Mouse (Mus musculus) spleen, adult 12 weeks (tissue): Measurements from ENCODE around the gene Ptprm.

Experiments used
- DNase-seq: peaks from one replicate; pipeline ENCODE4 v3.0.0; 2022; ENCODE audit warnings: low spot score

Gene Ptprm

DNA sequence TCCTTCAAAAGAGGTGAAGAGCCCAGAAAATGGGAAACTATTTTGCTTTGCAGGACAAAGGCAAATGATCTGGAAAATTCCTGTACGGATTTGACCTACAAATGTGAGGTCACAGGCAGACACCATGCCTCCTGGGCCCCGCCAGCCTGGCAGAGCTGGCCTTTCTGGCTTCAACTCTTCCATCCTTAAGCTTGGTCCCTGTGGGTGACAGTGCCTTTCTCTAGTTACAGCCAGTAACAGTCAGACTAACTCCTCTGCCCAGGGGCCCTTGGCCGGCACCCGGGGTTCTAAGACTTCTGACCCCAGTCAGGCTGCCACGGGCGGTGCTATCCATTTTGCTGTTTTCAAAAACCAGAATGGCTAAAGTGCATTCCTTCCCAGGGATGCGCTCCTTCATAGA, 217.4 kb downstream of the Ptprm start:
- no peak for DNase-seq

DNA sequence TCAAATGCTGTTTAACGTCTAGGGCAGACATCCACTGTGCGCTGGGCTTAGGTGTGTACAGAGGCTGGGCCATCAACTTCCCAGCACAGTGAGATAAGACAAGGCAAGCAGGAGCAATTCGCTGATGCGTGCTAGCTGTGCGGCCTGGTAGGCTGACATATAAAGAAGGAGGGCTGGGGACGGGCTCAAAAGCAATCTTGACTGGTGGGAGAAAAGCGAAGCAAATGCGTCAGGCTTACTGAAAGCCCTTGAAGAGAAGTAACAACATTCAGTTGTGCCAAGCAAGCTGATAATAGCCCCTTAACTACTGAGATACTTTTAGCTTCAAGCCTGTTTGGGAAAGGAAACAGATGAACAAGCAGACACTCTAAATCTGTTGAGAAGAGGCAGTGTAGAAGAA, 217.8 kb downstream of the Ptprm start:
- no peak for DNase-seq

DNA sequence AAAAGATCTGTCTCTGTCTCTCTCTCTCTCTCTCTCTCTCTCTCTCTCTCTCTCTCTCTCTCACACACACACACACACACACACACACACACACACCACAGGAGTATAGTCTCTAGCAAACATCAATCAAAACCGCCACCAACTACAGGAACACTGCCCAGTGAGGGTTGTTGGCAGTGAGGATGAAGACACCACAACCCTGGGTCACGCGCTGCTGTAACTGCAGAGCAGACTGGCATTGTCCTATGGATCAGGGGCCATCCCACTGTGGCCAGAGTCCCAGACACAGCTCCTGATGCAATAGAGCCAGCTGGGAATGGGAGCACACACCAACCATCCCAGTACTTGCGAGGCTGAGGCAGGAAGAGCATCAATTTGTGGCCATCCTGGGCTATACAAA, 220.0 kb downstream of the Ptprm start:
- DNase-seq, result no peak

DNA sequence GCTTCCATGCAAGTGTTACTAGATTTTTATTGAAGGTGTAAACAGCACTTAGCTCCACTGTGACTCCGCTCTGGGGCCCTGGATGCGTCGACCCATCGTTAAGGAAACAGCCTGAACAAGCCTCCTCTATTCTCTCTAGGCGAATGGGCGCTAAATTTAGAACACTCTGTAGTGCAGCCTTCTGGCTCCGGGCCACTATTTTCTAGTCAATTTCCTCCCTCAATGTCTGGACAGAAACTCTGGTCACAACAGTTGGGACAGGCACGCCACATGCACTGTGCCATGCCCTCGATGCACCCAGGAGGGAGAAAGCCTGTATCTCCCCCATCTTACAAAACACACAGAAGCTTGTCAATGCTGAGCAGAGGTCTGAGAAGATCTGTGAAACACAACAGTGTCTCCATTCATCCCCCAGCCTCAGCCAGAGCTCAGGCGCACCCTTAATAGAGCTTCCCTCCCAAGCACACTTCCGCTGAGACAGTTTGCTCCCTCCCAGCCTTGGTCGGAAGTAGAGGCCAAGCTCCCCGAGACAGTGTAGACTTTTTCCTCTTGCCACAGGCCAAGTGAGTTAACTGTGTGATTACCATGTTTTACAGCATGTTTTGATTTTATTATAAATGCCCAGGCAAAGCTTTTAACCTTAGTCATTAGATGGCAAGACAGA, 220.7 kb downstream of the Ptprm start:
- no peak for DNase-seq

DNA sequence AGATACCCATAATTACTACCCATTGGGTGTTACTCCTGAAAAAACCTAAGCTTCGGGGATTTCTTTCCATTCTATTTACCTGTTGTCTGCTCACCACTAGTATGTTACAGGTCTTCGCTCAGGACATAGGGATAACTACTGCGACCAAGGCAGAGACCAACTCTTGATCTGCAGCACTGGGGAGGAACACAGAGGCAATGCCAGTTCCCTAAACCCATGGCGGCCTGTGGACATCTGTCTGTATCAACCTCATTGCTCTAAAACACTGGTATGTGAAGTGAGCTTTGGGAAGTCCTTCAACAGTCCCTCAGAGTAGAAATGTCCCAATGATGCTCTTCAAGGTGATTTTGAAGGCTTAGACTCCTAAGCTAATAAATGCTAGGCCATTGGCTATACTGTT, 221.2 kb downstream of the Ptprm start:
- no peak for DNase-seq

DNA sequence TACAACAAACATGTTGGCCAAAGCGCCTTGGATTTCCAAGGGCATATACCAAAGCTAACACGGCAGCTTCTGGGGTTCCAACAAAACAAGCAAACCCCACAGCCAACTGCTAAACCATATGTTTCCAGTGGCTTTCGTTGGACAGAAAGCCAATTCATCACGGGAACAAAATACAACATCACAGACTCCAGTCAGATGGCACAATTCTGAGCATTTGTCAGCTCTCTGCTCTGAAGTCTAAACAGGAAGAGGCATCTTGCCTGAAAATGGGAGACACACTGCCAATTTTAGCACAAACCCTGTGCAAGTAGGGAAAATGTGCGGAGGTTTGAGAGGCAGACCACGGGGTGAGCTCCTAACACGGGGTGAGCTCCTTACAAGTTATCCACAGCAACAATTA, 226.7 kb downstream of the Ptprm start:
- DNase-seq, result no peak

DNA sequence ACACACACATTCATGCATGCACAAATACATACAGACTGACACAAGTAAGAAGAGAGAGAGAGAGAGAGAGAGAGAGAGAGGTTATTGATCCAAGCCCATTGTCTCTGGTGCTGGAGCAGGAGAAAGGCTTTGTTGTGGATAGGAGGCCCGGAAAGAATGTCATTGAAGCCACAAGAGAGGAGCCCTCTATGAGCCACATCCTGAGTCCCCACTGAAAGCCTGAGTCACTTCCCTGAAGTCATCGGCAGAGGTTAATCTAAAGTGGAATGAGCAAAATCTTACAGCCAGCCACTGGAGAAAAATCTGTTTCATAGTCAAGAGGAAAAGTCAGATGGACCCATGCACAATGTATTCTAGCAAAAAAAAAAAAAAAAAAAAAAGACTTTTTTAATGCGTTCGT, 228.7 kb downstream of the Ptprm start:
- DNase-seq, result no peak

DNA sequence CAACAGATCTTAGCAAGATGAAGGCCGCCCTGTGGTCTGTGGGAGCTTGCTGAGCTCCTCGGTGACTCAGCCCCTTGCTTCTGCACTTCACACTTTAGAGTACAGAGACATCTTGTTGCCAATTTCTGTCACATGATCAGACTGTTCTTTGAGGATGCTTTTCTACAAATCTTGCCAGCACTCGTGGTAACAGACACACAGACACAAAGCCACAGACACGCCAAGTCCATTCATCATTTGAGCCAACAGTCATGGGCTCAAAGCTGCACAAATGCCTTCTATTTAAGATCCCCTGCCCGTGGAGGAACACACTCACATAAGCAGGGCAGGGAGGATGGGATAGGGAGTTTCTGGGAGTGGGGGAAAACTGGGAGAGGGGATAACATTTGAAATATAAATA, 230.0 kb downstream of the Ptprm start:
- DNase-seq, result no peak

DNA sequence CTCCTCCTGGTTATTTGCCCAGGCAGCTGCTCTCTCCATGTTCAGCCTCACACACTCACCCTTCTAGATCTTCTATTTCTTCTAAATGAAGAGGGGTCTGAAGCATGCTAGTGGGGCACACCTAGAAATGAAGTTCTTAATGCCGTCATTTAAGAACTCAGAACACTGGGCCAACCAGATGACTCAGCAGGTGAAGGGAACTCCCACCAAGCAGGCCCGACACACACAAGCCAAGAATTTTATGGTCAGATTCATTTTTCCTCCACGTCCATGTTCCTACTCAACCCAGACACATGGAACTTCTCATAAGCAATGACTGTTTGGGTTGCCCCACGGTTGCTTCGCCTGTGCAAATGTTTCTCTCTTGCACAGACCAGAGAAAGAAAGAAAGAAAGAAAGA, 230.5 kb downstream of the Ptprm start:
- DNase-seq, result no peak

DNA sequence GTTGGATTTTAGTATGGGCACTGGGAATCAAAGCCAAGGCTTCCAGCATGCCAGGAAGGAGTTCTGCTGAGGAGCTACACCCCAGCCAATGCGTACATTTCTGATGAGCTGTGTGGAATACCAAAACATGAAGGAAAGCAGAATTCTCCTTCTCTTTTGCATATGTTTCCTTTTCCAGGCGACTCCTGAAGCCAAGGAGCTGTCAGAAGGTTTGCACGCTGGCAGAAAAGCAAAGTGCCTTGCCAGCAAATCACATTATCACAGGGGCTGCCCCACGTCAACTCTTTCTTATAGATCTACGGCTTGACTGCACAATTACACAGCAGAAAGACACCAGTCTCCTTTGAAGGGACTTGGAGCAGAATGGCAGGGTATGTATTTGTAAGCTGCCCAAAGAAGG, 233.4 kb downstream of the Ptprm start:
- DNase-seq, result no peak

DNA sequence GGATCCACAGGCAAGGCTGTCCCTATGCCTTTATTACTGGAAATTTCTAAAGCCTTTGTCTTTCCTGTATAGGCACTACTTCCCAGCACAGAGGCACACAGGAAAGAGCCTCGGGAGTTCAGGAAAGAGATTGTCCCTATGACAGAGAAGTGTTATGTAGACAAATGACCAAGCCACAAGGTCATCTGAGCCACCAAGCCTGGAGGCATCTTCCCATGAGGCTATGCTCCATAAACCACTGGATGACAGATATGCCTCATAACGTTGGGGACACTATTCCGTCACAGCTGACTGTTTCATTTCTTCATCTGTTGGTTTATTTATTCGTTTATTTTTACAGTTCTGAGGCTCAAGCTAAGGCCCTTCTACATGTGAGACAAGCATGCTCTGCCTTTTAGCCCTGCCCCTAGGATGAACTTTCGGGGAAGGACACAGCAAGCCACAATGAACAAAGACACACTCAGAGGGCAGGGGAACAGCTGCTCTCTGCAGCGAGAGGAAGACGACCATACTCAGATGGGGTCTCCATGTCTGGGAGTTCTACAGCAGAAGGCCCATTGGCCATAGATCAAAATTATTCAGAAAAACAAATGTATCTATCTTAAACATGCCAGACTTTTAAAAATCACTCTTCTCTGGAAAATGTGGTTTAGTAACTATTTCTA, 235.4 kb downstream of the Ptprm start:
- DNase-seq, result no peak

DNA sequence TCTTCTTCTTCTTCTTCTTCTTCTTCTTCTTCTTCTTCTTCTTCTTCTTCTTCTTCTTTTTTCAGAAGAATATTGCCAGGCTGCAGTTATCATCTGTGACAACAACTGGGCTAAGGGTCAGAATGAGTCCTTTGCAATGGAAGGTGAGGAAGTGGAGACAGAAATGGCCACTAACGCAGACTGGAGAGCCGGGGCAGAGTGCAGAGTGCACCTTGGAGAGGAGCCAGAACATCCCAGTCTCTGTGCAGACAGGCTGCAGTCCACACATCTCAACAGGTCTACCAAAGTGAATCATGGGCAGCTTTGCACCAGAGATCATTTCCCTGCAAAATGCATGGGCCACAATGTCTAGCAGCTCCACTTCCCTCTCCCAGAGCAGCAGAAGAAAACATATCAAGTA, 239.4 kb downstream of the Ptprm start:
- DNase-seq, result no peak

DNA sequence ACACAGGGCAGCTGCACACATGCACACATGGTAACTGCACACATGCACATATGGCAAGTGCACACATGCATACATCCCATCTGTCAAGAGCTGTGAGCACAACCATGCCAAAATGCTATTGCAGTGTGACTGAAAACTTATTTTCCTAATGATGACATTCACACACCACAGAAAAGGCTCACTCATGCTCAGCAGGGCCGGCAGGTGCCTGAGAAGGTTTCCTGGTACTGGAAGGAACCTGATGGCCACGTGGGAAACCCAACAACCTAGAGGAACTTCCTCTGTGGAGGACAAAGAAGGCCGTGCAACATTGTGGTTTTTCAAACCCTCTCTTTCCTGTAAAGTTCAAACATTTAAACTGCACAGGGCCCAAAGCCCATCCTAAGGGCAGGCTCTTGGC, 241.6 kb downstream of the Ptprm start:
- no peak for DNase-seq

DNA sequence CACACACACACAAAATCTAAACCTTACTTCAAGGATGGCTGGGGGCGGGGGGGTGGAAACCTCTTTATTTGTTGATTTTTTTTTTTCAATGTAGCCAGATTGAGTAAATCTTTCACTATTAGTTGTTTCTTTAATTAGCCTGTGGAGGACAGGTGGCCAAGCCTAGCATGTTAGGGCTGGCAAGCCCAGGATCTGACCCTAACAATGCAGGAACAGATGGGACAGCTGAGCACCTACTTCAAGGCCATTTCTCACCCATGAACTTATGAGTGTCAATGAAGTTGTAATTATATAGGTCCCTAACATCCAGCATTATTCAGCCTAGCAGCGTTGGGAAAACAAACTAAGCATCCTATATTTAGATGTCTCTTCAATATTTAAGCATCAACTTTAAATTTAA, 248.1 kb downstream of the Ptprm start:
- DNase-seq, result no peak

DNA sequence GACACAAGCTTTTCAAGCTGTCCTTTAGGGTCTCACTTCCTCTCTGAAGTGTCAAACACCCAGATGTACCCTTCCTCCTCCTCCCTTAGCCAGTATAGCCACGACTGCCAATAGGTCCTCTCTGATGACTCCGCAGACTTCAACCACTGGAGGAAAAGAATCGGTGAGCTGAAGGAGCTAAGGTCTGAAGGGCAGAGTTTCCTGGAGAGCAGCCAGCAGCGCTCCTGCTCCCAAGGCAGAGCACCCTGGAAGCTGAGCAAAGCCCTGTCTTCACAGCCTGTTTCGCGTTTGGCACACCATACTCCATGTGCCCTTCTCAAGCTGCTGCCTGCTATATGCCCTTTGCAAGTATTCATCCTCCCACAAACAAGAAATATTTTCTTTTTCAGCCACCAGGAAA, 252.2 kb downstream of the Ptprm start:
- DNase-seq, result no peak

DNA sequence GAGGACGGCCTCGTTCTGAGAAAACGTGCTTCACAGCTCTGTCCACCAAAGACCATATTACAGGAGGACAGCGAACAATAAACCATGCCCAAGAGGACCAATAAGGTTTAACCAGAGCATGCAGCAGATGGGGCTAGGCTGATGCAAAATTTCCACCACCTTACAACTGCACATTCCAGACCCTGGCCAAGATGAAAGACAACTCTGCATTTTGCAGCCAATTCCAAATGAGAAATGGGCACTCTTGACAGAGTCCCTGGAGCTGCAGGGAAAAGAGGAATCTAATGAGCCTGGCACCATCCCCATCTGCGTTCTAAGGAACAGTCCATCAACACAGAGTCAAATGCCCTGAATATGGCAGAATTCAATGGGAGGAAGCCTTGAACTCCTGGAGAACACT, 263.3 kb downstream of the Ptprm start:
- no peak for DNase-seq

DNA sequence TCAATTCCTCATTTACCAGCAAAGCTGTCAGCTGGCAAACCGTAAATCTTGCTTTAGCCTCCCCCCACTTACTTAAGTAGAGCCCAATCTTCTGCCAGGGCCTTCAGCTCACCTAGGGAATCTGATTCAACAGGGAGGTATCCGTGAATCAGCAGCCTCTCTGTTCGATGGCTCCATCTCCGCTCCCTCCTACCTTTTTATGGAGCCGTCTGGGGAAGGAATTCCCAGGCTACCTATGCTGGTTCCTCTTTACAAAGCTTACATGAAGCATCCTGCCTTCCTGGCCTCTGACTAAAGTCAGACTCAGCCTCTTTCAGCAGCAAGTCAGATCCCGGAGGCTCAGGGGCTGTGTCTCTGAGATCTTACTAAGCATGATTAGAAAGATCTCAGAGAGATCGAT, 264.1 kb downstream of the Ptprm start:
- DNase-seq, result no peak

DNA sequence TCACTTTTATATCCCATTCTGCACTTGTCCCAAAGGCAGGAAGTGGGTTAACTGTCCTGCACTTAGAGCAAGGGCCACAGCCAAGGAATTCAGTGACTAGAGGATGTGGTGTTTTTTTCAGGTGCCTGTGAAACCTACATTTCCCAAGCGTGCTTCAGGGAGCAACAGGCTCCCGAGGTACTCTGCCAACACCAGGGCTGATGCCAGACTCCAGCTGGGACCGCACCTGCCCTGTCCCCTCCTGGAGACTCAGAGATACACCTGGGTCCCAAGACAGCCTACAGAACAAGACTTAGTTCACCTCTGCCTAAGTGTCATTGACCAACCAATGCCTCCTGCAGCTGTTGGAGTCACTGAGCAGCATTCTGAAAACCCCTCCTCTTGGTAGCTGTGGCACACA, 264.6 kb downstream of the Ptprm start:
- DNase-seq, result no peak

DNA sequence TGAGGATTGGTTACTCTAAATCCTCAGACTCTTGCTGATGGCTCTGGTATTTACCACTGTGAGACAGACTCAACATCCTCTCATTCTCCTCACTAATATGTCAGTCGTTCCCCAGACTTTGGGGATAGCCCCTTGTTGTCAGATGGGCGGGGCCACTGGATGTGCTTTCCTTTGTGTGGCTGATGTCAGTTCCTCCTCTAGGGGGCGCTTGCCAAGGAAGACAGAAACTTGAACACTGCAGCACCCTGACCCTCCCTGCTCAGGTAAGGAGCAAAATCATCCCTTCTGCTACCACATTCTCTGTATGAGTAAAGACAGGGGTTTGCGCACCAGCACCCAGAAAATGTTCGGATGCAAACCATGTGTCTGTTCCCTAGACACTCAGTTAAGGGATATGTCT, 266.7 kb downstream of the Ptprm start:
- no peak for DNase-seq

DNA sequence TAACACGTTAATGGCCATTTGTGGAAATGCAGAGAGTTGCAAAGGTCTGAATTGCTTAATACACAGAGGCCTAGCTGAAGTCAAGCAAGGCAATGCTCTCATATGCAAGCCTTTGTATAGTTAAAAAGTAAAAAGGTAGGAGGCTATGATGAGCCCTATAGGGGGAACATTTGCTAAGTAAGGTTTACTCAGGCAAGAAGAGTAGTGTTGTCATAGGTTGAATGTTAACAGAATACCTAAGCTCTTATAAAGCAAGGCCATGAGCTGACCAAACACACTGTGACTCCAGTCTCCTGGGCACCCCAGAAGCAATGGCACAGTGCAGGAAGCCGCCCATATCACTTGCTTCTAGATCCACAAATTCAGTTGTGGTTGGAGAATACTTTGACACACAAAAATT, 267.4 kb downstream of the Ptprm start:
- DNase-seq, result no peak

DNA sequence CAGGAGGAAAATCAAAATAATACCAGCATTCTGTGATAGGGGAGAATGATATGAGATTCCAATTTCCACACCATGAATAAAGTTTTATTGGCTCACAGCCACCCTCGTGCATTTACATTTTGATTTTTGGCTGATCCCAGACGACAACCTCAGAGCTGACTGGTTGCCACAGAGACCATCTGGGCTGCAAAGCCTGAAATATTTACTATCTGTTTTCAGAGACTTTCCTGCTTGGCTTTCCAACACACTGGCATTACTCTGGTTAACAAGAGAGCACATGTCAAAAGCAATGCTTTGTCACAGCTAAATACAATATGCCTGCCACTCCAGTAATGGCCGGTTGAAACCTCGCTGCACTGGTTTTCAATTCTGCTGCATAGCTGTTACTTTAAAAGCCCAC, 269.8 kb downstream of the Ptprm start:
- DNase-seq, result no peak

DNA sequence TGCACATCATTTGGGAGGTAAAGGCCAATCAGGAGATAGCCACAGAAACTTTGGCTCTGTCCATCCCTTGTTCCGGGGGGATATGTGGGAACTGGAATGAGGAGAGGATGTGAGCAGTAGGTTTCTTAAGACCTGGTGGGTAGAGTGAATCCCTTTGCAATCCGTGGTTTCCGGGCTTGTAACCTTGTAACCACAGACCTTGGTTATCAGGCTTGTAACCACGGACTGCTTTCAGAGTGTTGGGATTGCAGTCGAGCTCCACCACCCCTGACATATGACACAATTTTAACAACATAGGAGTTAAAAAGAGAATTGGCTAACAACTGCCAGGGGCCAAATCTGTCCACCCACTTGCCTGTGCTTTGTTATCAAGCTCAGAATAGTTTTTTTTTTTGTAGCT, 270.2 kb downstream of the Ptprm start:
- no peak for DNase-seq

DNA sequence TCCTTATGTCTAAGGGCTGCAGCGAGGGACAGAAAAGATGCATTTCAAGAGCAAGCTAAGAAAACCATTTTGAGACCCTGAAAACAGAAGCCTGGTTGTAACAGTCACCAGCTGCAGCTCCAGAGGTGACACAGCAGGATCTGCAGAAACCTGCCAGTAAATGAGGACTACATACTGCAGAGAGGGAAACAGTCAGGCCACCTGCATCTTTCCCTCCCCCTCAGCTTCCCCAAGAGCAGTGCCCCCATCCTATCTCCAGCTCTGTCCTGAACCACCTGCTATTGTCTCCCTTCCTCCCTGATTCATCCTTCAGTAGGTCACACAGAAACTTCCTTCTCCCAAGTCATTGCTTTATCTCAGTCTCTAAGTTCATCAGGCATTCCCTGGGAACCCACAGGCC, 274.7 kb downstream of the Ptprm start:
- DNase-seq, result no peak

DNA sequence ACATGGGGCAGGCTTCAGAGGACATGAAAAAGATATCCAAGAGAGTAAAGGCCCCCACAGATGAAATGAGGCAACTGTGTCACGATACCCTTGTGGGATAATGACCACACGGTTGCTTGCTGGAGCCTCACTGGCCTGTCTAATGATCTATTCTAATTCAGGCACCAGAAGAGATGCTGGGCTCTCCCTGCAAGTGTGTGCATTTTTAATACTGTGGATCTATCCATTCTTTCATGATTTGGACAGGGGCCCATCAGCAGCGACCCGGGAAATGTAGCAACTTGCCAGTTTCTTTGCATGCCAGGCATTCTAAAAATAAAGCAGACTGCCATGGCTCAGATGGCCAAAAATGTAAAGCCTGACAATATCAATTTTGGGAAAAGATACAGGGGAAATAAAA, 280.7 kb downstream of the Ptprm start:
- DNase-seq, result no peak
